Mouse (Mus musculus): ENCODE data around the gene Nckap1. TPM values are rescaled to one million over a fixed set of nuclear protein-coding genes. Genes with fewer than 3 reads are reported as not detected.

Gene Nckap1
- polyA plus RNA-seq (2012): 0.89 and 1.6 TPM in 2 replicates

GRCm38 (mm10) chr2:80581043-80581711, at the start of gene Nckap1:
TSS of gene Nckap1 (minus strand) at chr2:80581380.

GRCm38 (mm10) chr2:80616854-80617737, 35.9 kb upstream of the Nckap1 start, which contains the start of the genes Dusp19 and Nup35:
TSS of gene Dusp19 (plus strand) at chr2:80617045.
TSS of gene Nup35 (plus strand) at chr2:80617236.

Other genes with a start within 250 kb of the Nckap1 start
- gene Frzb, start 133.8 kb downstream of the Nckap1 start, polyA plus RNA-seq (2012): 0.03 and 0.05 TPM in 2 replicates
- gene Dusp19, start 35.7 kb upstream of the Nckap1 start, polyA plus RNA-seq (2012): 0.34 and 0.52 TPM in 2 replicates
- 0.97 and 1.6 TPM in 2 replicates for gene Nup35, start 35.9 kb upstream of the Nckap1 start, polyA plus RNA-seq (2012)

All from megakaryocyte-erythroid progenitor cell, adult 5 weeks (primary cell).